Mouse (Mus musculus): ENCODE measurements at regions not wholly inside any gene's neighbourhood (a gene's known extent, or its start where the extent isn't known, plus 50 kb on each side); places are given as distances from the start of the nearest gene placed in this dataset.

- peak; percentile 94 for DNase-seq
Measured at GRCm38 (mm10) chr8:93591608-93592301, 56.1 kb upstream of the Ces5a start.

- peak; percentile 32 for DNase-seq
Measured at GRCm38 (mm10) chr8:93592302-93592651, 56.6 kb upstream of the Ces5a start.

DNA sequence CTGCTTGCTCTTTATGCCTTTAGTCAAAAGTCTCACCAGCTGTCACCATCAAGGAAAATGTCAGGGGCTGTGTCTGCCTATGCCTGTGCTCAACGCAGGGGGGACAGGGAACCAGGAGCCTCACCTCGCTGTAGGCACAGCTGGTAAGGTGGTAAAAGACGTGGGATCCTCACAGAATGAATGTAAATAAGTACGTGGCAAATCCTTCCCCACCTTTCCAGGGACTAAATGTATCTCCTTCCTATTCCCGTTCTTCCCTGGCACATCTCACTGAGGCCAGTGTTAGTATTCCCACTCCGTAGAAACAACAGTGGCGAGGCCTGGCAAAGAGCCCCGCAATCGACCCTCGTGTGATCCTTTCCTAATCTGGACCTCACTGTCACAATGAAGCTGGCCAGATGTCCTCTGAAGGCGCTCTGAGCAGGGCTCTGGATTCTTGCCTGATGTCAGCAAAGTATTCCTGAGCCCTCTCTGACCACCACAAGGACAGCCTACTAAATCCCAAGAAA lies 63.0 kb upstream of the Ces5a start:
- DNase-seq = no peak

DNA sequence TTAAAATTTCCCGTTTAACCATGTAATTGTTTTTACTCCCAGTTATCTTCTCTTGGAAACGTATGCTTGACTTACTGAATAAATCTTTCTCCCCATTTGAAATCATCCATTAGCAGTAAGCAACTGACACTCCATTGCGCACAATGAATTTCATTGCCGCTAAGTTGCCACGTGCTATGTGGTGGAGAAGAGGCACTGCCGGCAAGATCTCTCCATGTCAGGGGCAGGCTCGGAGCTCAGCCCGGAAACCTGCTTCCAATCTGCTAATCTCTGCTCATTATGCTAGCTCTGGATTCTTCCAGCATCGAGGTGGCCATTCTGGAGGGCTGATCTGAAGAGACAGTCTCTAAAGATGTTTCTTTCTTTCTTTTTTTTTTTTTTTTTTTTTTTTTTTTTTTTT lies 63.7 kb upstream of the Ces5a start:
- no peak for DNase-seq

GRCm38 (mm10) chr8:93599776-93600175 lies 64.1 kb upstream of the Ces5a start:
- no peak for DNase-seq

DNA sequence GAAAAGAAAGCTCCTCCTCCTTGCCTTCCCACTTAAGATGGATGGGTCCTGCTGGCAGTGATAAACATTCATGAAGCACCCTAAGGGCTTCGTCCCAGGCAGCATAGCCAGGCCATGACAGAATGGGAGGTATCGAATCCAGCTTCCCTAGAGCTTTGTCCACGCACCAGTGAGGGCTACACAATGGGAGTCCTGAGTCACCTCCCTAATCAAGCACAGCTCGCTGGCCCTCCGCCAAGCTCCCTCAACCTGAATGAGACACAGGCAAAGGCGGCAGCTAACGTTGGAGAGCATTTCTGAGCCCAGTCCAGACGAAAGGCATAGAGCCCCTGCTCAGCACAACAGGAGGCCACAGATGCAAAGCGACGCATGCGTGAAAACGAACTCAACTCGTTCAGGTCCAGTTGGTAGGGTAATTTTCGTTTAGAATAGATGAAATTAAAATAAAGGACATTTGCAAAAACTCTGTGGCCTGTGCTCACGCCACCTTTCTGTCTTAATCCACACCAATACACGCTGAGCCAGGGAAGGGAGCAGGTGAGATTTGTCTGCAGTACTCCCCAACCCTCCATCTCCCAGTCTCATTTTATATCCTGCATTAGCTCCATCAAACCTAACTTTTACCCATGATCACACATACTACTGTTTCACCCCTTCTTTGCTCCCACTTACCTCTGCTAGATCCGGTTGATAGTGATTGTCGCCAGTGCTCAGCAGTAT lies 91.3 kb upstream of the Ces5a start:
- DNase-seq = peak; percentile 77

GRCm38 (mm10) chr8:93627626-93628025 lies 92.0 kb upstream of the Ces5a start:
- peak; percentile 9 for DNase-seq

- DNase-seq = no peak
Measured at GRCm38 (mm10) chr8:93632896-93633295, 97.3 kb upstream of the Ces5a start.

DNA sequence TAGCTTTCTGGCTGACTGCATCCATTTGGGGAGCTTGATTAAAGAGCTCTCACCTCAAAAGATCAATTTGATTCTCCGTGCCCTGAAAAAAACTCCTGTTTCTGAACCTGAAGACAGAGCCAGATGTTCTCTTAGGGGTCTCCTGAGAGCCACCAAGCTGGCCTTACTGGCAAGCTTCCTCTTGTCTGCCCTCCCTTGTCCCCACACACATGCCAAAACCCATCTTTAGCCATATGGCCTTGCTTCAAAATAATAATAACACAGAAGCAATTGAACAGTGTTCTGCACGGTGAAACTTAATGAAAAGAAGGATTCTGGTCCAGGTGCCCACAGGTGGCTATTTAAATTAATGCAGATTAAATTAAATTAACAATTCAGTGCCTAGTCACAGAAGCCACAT lies 107.1 kb upstream of the Ces5a start:
- DNase-seq = no peak

DNA sequence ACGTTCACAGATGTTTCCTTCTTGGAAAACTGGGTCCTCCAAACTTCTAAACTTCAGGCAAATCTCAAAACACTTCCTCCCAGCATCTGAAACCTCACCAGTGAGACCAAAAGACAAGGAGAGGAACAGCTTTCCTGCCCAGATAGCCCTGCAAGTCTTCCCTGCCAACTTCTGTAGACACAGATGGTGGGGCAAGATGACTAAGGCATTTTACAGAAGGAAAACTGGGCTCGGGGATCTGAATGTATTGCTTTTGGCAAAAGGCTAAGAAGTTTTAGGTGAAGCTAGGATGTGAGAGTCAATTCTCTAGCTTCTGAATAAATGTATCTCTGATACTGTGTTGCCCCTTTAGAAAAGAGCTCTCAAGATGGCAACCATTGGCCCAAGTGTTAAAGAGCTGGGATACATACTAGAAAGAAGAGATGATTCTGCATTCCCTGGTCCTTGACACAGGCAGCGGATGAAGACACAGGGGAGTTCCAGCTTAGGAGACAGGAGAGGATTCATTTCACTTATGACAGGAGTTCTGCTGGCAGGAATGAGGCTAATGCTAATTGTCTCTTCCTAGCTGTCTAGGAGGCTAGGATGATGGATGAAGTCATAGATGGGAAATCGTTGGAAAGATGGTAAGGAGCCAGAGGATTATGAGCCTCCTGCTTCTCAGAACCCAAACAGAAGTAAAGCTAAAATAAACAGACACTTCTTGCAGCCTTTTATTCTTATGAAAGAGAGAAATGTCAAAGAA lies 108.0 kb upstream of the Ces5a start:
- no peak for DNase-seq

GRCm38 (mm10) chr8:93653421-93653820 lies 117.8 kb upstream of the Ces5a start:
- no peak for DNase-seq

- peak; percentile 94 for DNase-seq
Measured at GRCm38 (mm10) chr8:93653913-93654705, 118.5 kb upstream of the Ces5a start.

DNA sequence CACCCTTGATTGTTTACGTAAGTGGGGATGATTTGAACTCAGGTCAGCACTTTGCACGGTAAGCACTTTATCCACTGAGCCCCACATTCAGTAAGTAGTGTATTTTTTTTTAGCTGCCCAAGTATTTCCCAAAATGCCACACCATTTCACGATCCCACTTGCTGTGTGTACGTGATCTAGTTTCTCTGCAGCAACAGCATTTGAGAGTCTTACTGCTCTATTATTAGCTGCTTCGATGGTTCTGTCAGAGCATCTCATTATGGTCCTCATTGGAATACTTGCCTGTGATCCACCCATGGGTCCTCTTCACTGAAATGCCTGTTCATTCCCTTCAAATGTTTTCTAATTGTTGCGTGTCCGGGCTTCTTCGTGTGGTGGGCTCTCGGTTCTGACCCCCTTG lies 120.1 kb upstream of the Ces5a start:
- DNase-seq = no peak

GRCm38 (mm10) chr8:93661739-93662138 lies 126.1 kb upstream of the Ces5a start:
- peak; percentile 90 for DNase-seq

GRCm38 (mm10) chr8:93662219-93662618 lies 126.6 kb upstream of the Ces5a start:
- no peak for DNase-seq

DNA sequence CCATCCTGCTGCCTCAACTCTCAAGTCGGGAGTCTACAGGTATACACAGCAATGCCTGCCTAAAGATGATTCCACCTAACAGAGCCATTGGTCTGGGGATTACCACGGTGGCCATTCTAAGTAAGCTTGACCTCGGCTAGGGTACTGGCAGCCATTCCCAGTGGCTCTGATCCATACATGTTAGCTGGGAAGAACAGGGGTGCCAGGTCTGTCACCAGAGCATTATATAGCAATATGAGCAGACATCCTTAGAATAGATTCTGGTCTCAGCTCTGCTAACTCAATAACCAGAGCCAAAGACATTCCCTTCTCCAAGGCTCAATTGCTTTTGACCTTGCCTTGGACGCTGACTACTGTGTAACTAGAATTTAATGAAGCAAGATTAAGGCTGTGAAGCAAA lies 128.2 kb upstream of the Ces5a start:
- no peak for DNase-seq

- DNase-seq = no peak
Measured at GRCm38 (mm10) chr8:93668306-93668705, 132.7 kb upstream of the Ces5a start.

- DNase-seq = no peak
Measured at GRCm38 (mm10) chr8:93674721-93675120, 135.0 kb upstream of the Gnao1 start.

DNA sequence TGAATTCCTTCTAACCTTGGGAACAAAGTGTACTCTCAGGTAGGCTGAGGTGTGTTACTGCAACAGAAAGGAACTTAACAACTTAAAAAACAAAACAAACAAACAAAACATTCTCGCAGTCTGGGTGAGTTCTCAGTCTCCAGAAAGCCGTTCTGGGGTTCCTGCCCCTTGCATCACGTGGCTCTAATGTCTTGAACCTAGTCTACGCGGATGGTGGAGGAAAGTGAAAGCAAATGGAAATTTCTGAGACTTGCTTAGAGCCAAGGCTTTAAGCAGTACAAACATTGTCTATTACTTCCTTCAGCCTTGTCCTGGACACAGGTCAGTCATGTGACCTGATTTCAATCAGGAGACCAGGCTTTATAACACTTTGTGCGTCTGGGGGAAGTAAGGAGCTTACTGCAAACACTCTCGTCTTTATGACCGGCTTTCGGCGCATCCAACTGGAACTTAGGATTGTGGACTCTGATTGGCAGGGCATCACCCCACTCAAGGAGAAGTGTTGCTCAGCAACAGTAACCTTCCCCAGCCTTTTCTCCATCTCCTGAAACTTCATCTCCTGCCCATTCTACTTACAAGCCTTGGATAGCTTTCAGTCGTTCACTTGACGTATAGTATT lies 125.9 kb upstream of the Gnao1 start:
- DNase-seq = no peak

DNA sequence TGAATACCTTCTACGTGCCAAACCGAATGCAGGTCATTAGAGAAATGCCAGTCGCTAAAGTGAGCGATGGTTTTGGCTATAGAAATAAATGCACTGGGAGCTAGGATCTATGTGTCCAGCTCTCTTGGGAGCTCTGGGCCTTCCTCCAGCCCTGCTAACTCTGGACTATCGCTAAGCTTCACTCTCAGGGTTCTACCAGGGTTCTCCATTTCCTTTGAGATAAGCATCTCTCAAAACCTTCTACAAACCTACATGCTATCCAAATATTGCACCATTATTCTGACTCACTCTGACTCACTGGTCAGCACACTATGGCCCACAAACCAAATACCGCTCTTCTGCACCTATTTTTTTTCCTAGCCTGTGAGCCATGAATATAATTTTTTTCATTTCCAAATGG lies 125.4 kb upstream of the Gnao1 start:
- DNase-seq = no peak

- no peak for DNase-seq
Measured at GRCm38 (mm10) chr8:93688845-93689244, 120.9 kb upstream of the Gnao1 start.

- no peak for DNase-seq
Measured at GRCm38 (mm10) chr8:93689832-93690471, 119.8 kb upstream of the Gnao1 start.

All from cerebellum, adult 9-10 months (tissue).